Mouse (Mus musculus) cerebellum, adult 9-10 months (tissue): ENCODE results near the gene Acvrl1.

Experiments used
- DNase-seq: peaks from one replicate; pipeline ENCODE4 v3.0.0; 2022

The Acvrl1 gene

DNA sequence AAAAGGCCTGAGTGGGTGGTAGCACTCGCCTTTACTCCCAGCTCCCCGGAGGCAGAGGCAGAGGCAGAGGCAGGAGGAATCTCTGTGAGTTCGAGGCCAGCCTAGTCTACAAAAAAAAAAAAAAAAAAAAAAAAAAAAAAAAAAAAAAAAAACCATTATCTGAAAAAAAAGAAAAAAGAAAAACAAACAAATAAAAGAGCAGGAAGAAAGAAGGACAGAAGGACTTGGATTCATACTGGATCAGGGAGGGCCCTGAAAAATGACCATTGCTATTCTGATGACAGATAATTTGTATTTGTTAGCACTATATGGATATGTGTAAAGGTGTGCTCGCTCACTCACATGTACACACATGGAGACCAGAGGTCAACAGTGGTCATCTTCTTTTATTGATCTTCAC lies 43.0 kb downstream of the Acvrl1 start:
- no peak for DNase-seq

DNA sequence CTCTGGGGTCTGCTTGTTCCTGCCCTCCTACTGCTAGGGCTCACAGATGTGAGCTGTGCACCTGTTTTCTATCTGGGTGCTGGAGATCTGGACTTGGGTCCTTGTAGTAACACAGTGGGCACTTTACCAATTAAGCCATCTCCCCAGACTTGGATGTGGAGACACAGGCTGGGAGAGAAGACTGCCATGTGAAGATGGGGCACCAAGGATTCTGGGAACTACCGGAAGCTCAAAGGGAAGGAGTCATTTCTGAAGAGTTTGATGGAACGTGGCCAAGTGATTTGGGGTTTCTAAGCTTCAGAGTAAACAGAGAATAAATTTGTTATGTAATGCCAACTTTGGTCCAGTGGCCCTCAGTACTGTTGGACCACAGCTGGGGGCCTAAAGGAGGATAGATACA lies 43.7 kb downstream of the Acvrl1 start:
- DNase-seq: peak; percentile 65

DNA sequence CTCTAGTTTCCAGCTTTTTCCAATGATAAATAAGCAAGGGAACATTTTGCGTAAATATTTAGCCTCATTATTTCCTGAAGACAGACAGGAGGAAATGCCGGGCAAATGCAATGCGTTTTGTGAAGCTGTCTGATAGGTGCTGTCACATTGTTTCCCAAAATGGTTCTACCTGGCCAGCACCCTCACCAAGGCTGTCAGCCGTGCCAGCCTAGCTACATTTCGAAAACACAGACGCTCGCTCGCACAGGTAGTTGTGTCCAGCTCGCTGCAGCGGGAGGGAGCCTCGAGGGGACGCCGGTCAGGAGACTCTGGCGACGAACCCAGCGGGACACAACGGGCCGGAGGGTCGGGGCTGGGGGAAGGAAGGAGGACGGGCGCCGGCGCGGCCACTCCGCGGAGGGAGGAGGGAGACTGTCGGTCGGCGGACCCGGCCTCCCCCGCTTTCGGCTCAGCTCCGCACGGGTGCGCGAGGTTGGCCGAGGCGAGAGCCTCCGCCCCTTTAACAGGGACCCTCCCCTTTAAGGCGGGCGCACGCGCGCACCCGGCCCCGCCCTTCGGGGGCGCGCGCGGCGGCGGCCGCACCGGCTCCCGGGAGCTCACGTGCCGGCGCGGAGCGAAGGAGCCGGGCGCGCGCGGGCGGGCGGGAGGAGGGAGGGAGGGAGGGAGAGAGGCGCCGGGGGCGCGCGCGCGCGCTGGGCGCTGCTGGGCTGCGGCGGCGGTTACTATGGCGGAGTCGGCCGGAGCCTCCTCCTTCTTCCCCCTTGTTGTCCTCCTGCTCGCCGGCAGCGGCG lies 45.3 kb downstream of the Acvrl1 start, which contains the start of gene Acvr1b:
TSS of gene Acvr1b (plus strand) at position 647 of the 791 bp plus-strand sequence.
- peak; percentile 92 for DNase-seq

DNA sequence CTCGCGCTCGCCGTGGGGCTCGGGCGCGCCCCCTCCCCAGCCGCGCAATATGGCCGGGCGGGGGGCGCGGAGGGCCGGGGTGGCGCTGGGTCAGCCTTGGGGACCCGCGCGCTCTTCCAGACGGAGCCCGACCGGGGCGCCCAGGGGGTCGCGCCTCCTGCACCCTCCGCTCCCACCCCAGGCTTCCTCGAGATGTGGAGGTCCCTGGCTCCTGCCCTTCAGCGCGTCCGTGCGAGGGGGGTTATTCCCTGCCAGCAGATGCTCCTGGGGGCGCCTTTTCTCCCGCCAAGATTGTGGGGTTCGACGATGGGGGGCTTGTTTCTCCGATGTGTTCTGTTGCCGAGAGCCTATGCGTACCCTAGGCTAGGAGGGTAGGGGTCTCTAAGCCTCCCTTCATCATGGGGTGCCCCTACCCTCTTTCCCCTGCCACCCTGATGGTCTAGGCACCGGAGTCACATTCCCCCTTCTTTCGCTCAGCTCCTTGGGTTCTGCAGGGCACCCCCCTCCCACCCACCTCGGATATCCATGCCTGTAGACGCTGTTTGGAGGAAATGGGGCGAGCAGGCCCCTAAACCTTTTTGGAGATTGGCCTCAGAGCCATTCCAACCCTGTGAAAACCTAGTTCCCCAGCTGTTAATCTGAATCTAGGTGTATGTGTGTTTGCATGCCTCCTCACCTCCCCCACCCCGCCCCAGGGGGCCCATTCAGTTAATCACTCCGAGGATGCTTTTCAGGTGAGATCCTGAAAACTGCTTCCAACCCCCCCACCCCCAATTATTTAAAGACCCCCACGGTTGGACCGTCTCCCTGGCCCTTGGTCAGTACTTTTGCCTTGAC lies 46.2 kb downstream of the Acvrl1 start:
- DNase-seq: peak; percentile 75

DNA sequence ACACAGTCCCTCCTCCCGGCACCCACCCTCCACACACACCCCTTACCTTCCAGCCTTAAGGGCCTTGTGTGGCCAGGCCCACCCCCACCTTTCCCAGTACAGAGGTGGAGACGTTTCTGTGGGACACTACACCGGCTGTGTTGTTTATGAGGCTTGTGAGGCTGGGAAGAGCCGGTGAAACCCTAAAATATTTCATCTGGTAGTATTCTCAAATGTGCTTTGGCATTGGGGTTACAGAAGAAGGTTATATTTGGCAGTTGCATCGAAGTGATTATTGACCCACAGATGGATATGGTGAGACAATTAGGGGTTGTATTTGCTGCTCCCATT lies 46.8 kb downstream of the Acvrl1 start:
- no peak for DNase-seq

DNA sequence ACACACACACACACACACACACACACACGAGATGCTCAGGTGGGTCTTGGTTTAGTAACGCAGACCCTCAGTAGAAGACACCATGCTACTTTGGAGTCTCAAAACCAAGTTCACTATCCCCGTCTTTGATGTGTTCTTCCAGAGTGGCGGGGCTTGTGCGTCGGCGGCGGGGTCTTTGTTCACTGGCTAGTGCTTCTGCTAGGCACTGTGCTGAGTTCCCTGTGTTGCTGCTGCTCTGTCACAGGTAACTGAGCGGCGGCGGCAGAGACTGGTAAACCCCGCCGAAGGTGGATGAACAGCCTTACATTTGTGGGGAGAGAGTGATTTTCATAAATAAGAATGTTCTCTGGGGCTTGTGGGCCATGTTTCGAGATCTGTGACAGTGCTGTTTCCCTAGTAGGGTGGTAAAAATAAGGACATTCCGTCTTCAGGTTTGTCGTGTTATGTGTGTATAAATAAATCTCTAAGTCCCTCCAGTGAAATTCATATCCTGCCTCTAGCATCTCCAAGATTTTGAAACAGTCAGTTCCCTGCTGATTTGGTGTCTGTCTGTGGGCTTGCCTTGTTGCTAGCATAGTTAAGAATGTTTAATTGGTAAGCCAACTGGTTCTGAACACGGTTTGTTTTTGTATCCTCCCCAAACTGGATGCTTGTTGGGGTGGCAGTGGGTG lies 47.4 kb downstream of the Acvrl1 start:
- DNase-seq: peak; percentile 49

DNA sequence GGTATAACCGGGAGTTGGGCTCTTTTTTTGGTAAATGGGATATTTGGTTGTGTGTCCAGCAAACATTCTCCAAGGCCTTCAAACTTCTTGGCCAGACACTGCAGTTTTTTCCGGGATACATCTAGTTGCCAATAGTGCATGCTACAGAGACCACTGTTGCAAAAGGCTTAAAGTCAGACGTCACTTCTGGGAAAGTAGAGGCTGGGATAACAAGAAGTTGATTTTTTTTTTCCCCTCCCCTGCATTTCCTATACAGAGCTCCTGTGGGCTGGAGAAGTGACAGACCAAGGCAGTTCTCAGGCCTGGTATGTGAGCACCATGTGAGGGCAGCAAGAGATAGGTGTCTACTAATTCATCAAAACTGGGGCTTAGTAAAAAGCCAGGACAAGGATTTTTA lies 48.0 kb downstream of the Acvrl1 start:
- no peak for DNase-seq

DNA sequence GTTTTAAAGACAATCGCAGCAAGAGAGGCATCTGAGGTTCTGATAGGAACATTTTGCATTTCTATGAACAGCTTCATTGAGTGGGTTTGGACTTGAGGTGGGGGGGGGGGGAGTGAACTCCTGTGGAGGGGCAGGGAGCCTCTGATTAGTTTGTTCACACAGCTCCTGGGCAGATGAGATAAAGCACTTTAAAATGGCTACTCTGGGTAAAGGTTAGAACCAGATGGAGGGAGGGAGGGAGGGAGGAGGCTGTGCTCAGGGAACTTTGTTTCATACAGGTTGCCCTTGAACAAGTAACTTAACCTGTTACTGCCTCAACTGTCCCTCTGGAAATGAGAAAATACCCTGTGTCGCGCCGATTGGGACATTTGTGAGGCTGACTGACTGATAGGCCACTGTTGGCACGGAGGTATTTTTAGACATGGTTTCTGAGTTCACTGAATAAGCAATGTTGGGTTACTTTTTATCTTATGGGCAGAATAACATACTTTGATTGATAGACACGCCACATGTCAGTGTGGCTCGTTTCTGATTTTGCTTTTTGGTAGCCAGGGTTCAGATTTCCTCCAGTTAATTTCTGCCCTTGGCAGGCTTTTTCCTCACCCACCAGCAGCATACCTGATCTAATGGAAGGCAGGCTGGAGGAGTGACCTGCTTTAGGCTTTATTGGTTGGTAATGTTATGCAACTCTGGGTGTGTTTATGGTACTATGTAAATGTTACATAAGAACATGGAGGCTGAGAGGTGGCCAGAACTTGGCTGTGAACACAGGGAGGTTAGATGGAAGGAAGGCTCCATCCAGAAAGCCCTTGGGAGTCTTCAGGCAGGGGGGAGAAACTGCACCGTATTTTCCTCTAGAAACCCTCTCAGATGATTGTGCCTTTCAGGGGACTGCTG lies 48.7 kb downstream of the Acvrl1 start:
- peak; percentile 77 for DNase-seq

DNA sequence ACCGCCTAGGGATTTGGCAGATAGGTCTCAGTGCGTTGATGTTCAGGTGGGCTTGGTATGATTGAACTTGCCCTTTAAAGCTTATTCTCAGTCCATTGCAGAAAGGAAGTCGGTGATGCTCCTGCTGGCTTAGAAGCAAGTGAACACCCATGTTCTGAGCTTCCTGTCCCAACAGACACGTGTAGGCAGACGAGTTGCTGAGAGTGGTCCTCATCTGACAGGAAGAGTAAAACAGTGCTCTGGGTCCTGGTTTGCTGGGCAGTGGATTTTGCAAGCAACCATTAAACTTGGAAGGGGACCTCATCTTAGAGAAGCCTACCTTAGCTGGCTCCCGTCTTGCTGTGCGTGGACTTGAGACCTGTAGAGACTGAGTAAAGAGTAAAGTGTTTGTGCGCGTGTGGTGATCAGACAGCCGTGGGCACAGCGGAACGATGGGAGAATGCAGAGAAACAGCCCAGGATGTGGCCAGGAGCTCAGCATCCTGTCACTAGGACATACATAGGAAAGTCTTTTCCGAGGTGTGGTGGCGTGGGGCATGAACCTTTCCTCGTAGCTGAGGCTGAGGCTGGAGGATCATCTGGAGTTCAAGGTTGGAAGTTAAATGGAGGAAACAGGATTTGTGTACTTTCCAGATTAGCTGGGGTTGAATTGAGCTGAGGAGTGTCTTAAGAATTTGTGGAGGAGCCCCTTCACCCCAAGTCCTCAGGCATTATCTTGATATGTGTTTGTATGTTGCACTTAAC lies 52.2 kb downstream of the Acvrl1 start:
- no peak for DNase-seq

DNA sequence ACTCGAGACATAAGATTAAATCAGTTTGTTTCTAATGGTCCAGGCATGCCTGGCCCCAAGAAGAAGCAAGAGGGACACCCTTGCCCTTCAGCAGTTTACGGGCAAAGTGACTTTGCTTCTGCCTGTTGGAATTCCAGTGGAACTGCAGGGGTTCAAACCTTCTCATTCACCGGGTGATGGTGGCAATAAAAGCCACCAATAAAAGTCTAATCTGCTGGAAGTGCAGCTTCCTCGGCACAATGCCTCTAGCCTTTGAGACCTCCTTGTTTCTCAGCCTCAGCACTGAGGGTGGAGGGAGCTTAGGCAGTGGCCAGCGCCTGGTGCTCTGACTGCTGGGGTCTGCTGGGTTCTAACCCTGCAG lies 52.8 kb downstream of the Acvrl1 start:
- no peak for DNase-seq

DNA sequence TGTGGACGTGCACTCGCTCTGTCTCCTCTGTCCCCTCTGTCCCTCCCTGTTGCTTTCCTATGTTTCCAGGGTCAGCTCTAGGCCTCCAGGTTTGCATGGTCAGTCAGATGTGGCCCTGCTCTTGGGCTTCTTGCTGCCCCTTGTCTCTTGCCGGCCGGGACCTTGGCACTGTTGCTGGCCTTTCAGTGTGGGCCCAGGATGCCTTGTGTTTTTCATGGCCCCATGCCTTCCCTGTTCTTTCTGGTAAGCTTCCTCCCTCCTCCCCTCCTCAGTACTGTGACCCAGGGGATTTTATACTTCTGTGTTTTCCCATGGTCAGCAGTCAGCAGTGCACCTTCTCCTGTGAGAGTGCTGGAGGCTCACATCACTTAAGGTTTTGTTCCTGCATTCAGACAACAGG lies 53.2 kb downstream of the Acvrl1 start:
- no peak for DNase-seq

DNA sequence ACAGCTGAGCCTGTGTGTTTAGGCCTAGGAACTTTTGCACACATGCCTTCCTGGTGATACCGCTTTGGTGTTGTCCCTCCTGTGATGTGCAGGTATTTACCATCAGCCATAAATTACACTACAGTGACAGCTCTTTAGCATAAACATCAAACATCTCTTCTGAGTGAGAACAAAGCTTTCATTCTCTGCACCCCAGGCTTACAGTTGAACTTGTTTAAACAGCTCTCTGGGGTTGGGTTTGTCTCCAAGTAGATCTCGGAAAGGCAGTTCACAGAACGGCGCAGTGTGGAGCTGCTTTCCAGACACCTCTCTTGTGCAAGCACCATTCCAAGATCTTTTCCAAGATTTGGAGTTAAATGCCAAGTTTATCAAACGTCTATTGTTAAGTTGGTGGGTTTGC lies 54.4 kb downstream of the Acvrl1 start:
- DNase-seq: no peak

DNA sequence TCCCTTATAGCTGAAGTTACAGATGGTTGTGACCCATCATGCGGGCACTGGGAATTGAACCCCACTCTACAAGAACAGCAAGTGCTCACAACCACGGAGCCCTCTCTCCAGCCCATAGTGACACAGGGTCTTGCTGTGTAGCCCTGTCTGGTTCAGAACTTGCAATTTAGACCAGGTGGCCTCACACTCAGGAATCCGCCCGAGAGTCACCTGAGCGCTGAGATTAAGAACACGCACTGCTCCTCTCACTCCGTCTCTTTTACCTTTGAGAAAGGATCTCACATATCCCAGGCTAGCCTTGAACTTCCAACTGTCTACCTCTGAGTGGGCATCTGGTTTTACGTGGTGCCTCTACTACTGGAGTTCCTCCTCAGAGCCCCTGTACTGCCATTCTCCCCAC lies 56.0 kb downstream of the Acvrl1 start:
- no peak for DNase-seq

DNA sequence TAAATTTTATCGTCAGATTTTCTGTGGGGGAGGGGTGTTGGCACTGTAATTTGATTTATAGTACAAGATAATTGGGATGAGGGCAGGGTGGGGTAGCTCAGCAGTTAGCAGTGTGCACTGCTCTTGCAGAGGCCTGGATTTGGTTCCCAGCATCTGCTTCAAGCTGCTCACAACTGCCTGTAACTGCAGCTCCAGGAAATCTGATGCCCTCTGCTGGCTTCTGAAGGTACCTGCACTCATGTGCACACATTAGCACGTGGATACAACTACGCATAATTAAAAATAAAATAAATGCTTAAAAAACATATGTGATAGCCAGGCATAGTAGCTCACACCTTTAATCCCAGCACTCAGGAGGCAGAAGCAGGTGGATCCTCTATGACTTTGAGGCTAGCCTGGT lies 57.2 kb downstream of the Acvrl1 start:
- no peak for DNase-seq

DNA sequence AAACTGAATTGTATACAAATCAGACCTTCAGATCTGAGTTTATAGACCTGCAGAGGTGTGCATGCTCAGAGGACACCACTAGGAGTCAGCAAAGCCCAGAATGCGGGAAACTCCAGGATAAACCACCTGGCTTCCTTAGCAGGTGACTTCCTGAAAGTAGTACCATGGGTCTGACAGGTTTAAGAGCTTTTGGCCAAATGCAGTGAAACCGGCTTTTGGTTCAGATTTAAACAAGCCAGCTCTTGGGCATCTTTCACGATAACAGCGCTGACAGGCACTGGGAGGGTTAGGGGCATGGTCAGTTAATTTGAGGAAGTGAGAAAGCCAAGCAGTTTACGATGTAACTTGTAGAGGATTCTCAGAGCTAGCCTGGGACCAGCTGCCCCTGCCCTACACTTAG lies 59.6 kb downstream of the Acvrl1 start:
- no peak for DNase-seq

DNA sequence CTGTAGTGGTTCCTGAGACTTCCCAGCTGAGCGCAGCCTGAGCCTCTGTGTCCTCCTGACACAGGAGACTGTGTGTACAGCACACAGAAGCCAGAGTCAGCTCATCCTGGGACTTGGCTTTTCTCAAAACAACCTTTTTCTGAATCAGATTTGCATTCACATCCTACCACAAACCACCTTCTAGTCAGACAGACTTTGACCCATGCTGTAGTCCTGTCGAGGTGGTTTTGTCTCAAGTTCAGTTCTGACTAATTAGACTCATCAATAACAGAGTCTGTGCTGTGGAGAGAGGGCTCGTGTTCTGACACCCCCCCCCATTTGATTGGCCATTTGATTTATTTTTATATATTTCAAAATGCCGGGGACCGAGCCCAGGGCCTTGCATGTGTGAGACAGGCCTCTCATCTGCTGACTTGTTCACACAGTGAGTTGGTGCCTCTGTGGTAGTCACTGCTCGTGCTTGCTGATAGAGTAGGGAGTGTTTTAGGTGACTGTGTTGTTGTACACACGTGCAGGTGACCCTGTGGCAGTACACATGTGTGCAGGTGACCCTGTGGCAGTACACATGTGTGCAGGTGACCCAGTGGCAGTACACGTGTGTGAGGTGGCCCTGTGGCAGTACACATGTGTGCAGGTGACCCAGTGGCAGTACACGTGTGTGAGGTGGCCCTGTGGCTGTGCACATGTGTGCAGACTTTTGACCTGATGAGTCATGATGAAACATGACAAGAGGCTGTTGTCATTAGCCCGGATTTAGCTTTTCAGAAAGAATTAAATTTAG lies 61.8 kb downstream of the Acvrl1 start:
- DNase-seq: no peak

DNA sequence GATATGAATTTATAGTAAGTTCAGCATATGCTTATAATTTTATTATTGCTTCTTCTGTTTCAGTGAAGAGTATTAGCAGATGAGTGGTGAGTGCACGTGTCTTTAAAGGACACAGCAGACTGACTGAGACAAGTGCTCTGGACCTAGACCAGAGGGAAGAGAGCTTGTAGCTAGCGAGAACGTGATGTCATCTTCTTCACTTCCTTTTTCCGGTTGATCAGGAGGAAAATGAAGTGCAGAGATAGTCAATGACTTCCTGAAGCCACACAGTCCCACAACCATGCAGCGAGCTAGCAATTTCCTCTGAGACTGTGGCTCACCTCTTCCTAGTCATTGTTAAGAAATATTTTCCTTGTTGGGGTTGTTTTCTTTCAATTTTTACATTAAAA lies 62.4 kb downstream of the Acvrl1 start:
- DNase-seq: no peak

DNA sequence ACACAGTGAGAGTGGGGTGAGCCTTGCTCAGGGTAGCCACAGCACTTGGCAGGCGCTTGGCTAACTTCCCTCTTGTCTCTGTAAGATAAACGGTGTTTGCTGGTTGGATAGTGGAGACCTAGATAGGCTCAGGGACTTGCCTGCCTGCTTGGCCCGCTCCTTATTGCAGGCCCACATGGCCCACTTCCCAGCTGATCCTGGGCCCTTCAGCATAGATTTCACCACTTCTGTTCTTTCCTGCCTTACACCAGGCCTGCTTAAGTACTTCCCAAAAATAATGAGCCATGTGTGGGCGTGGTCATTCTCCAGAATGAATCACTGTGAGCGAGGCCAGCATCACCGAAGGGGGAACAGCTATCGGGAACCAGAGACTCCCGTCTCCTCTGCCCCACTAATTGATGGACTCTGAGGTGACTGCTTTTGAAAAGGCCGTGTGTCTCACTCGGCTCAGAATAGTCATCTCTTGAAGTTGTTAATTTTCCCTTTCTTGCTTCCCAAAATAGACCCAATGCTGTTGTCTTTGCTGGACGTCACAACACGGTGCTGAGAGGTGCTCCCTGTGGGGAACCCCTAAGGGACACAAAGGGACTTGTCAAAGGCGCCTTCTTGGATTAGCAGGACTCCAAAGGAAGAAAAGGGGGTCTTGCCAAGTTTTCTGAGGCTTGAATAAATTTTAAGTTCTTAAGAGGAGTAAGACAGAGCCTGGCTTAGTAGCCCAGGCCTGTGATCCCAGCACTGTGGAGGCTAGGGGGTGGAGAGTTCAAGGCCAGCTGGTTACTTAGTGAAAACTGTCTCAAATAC lies 63.3 kb downstream of the Acvrl1 start:
- DNase-seq: no peak

DNA sequence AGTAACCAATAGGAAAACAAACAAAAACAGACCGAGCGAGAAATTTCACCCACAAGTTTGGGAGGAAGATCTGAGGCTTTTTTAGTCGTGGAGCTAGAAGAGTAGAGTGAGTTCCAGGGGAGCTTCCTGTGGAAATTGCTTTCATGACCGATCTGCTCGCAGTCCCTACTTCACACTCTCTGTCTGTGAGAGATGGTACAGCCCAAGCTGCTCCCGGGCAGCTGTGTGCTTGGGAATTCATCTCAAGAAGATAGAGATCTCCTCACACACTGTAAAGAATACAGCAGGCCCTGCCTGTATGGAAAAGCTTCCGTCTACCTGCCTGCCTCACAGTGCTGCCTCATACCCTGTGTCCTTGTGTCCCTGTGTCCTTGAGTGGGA lies 63.9 kb downstream of the Acvrl1 start:
- no peak for DNase-seq

DNA sequence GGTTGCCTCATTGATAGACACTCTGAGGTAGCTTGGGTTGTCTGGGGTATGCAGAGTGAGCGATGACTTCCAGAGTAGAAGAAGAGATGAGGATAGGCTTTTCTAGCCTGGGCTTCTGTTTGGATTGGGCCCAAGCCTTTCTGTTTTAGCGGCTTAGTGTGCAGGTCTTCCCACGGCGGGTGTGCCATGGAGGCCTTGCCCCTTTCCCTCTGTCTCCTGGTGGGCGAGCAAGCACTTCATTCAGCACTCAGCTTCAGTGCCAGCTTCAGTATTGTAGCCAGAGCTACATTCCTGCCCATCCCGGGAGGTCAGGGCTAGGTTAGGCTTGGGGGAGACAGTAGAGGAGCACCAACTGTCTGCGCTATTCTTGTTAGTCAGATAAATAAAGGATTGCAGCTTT lies 64.3 kb downstream of the Acvrl1 start:
- DNase-seq: no peak

DNA sequence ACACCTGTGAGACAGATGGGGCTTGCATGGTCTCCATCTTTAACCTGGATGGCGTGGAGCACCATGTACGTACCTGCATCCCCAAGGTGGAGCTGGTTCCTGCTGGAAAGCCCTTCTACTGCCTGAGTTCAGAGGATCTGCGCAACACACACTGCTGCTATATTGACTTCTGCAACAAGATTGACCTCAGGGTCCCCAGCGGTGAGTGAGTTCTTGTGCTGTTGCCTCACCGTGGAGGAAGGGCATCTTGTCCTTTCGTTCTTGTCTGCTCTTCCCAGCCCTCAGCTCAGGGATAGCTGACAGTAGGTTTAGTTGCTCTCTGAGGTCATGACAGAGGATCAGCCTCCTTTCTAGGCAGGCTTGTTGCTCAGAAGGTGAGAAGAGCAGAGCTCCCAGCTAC lies 65.6 kb downstream of the Acvrl1 start:
- DNase-seq: no peak
